ENCODE assay signal across 14 mouse cellular contexts in the genomic region with DNA sequence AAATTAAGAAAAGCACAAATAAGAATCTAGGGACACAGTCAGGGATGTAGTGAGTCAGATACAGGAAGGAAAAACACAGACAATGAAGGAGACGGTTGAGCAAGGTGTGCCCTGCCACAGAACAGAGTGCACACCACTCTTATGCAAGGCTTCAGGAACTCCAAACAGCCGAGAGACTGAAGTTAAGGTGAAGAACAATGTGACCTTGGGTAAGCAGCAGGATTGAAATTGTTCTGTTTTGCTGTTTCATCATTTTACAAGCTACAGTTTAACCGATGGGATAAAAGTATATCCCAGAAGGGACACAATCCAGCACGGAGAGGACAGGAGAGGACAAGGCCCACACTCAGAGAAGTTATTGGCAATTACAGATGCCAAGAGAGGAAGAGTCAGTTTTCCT. TPM values are rescaled to one million over a fixed set of nuclear protein-coding genes. Genes with fewer than 3 reads are reported as not detected.
"Had no signal": no experiment of that assay in that cellular context is flagged by ENCODE, and none has a peak within 500 bp of the region (broad histone marks: within the 10 kb centered on the region; RNA-seq: fewer than 3 reads in every experiment).

No protein-coding gene starts in this region.

- DNase-seq: lung, adult 18-20 months; thymus, adult 2 months; thymus, postnatal 25 days had no signal

- H3K27me3 ChIP-seq: midbrain, embryonic 13.5 days; midbrain, embryonic 15.5 days; neural tube, embryonic 12.5 days; stomach, embryonic 15.5 days had no signal

- H3K4me3 ChIP-seq: megakaryocyte, embryonic 14.5 days; midbrain, embryonic 13.5 days; midbrain, embryonic 15.5 days; neural tube, embryonic 12.5 days; stomach, embryonic 15.5 days had no signal

- H3K36me3 ChIP-seq: midbrain, embryonic 13.5 days; midbrain, embryonic 15.5 days; neural tube, embryonic 12.5 days; stomach, embryonic 15.5 days had no signal

- H3K4me2 ChIP-seq: lung, embryonic 14.5 days; midbrain, embryonic 11.5 days; midbrain, embryonic 13.5 days; midbrain, embryonic 15.5 days; neural tube, embryonic 12.5 days; stomach, embryonic 15.5 days had no signal

- H3K4me1 ChIP-seq: midbrain, embryonic 13.5 days; midbrain, embryonic 15.5 days; neural tube, embryonic 12.5 days; stomach, embryonic 15.5 days had no signal

- H3K9me3 ChIP-seq: megakaryocyte, embryonic 14.5 days; midbrain, embryonic 13.5 days; midbrain, embryonic 15.5 days; neural tube, embryonic 12.5 days; stomach, embryonic 15.5 days had no signal

- H3K9ac ChIP-seq: lung, embryonic 14.5 days; midbrain, embryonic 13.5 days; midbrain, embryonic 15.5 days; neural tube, embryonic 12.5 days; stomach, embryonic 15.5 days had no signal

- ATAC-seq: midbrain, embryonic 13.5 days; midbrain, embryonic 15.5 days had no signal

- H3K27ac ChIP-seq: midbrain, embryonic 13.5 days; midbrain, embryonic 15.5 days; neural tube, embryonic 12.5 days; stomach, embryonic 15.5 days; stomach, postnatal 0 days had no signal

RNA-seq across cellular contexts. Expression of a gene that starts 26.5 kb away (rescaled TPM):
- total RNA-seq: midbrain, postnatal 0 days had no signal
- polyA plus RNA-seq: lung, embryonic 16.5 days; midbrain, embryonic 11.5 days; midbrain, embryonic 15.5 days; neural tube, embryonic 12.5 days; spleen, adult 2 months had no signal
